Mouse (Mus musculus) liver, embryonic 12.5 days (tissue): ENCODE measurements at regions not wholly inside any gene's neighbourhood (a gene's known extent, or its start where the extent isn't known, plus 50 kb on each side); places are given as distances from the start of the nearest gene placed in this dataset.
"Not testable (repeated sequence)": the region's sequence is repeated elsewhere in the genome, so short reads cannot be mapped to it uniquely, and the experiment has no call there.

Source experiments
- ATAC-seq: fragments of 200-750 bp; cut with Nextera tagmentation; 2 replicates; pipeline ENCODE4 v1.8.0; 2017; ENCODE audit warnings: moderate number of reproducible peaks, mild to moderate bottlenecking, moderate library complexity
- H3K27ac ChIP-seq: fragments of 300-500 bp; sonication (generic); 2 replicates; pipeline ENCODE4 v1.5.1; 2016; ENCODE audit warnings: mild to moderate bottlenecking
- H3K27me3 ChIP-seq: fragments of 300-500 bp; sonication (generic); replicated peaks from 2 replicates; pipeline ENCODE4 v1.6.1; 2016; ENCODE audit warnings: mild to moderate bottlenecking, moderate library complexity
- H3K36me3 ChIP-seq: fragments of 300-500 bp; sonication (generic); 2 replicates; pipeline ENCODE4 v1.6.1; 2016; ENCODE audit warnings: mild to moderate bottlenecking, moderate library complexity
- H3K4me1 ChIP-seq: fragments of 300-500 bp; sonication (generic); 2 replicates; pipeline ENCODE4 v1.6.1; 2016
- H3K4me2 ChIP-seq: fragments of 300-500 bp; sonication (generic); 2 replicates; pipeline ENCODE4 v1.6.1; 2016; ENCODE audit warnings: mild to moderate bottlenecking, moderate library complexity
- H3K4me3 ChIP-seq: fragments of 300-500 bp; sonication (generic); 2 replicates; pipeline ENCODE4 v1.5.1; 2016; ENCODE audit warnings: mild to moderate bottlenecking, moderate library complexity
- H3K9ac ChIP-seq: fragments of 300-500 bp; sonication (generic); 2 replicates; pipeline ENCODE4 v1.6.1; 2016; ENCODE audit warnings: mild to moderate bottlenecking, moderate library complexity
- H3K9me3 ChIP-seq: fragments of 300-500 bp; sonication (generic); replicated peaks from 2 replicates; pipeline ENCODE4 v1.6.1; 2016; ENCODE audit warnings: mild to moderate bottlenecking, moderate library complexity
- WGBS: fragments of 180-500 bp; shearing (Covaris S2); methylation state at CpG from one replicate; pipeline ENCODE4 v1.1.7; 2016; ENCODE audit not compliant: insufficient replicate concordance; 5-methylcytosine and 5-hydroxymethylcytosine counted together

DNA sequence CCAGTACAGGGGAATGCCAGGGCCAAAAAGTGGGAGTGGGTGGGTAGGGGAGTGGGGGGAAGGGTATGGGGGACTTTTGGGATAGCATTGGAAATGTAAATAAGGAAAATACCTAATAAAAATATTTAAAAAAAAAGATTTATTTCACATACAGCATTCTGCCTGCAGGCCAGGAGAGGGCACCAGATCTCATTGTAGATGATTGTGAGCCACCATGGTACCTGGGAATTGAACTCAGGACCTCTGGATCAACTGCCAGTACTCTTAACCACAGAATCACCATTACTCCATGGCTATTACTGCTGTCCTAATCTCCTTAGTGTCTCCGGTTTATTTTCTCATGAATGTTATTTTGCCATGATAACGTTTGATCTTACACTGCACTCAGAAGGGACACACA, 132.1 kb upstream of the Gdi2 start:
- H3K4me1 ChIP-seq, H3K4me2 ChIP-seq, ATAC-seq, H3K9ac ChIP-seq, H3K27me3 ChIP-seq, H3K9me3 ChIP-seq, H3K4me3 ChIP-seq, H3K27ac ChIP-seq, H3K36me3 ChIP-seq: not testable (repeated sequence)
- 56% methylated on average over 2 of the region's 2 CpGs for WGBS

DNA sequence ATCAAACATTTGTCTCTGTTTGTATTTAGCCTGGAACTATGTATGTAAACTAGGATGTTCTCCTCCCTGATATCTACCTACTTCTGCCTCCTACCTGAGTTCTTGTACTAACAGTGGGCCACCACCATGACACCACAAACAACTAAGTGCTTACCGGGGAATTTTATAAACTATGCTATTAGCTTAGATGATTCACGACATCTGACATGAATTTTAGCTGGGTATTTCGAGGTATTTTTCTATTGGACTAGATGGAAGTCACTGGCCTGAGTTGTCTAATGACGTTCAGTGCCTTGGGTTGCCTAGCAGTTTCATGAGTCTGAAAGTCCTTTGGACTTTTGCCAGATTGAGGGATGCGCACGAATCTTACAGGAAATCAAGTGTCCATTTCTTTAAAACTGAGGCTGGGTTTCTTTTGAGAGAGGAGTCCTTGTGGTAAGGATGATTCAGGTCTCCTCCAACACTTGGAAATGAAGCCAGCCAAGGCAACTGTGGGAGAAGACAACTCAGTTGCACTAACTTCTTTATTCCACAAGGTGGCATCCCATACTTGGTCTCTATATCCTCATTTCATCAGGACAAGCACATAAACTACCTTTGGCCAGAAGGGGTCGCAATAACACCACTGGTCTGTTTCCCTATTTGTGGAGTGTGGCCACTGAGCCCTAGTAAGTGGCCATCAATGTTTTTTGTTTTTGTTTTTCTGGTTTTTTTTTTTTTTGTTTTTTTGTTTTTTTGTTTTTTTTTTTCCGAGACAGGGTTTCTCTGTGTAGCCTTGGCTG, 131.4 kb upstream of the Gdi2 start:
- not testable (repeated sequence) for H3K36me3 ChIP-seq, H3K4me2 ChIP-seq, H3K9me3 ChIP-seq, H3K4me3 ChIP-seq, H3K4me1 ChIP-seq, H3K9ac ChIP-seq, H3K27ac ChIP-seq, H3K27me3 ChIP-seq
- peak; percentile 81 for ATAC-seq
- WGBS = 28% methylated on average over 8 of the region's 8 CpGs

DNA sequence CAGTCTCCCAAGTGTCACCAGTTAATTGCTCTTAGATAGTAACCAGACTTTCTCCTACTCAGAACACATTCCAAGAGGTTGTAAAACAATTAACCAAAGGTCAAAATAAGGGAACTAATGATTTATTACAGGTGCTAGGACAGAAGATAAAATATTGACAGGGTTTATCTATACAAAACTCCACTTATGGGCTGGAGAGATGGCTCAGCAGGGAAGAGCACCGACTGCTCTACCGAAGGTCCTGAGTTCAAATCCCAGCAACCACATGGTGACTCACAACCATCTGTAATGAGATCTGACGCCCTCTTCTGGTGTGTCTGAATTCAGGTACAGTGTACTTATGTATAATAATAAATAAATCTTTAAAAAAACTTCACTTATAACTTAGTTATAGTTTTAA, 127.6 kb upstream of the Gdi2 start:
- 49% methylated on average over 3 of the region's 3 CpGs for WGBS
- H3K9ac ChIP-seq, ATAC-seq, H3K36me3 ChIP-seq, H3K9me3 ChIP-seq, H3K4me3 ChIP-seq, H3K27ac ChIP-seq, H3K27me3 ChIP-seq, H3K4me1 ChIP-seq, H3K4me2 ChIP-seq: not testable (repeated sequence)

DNA sequence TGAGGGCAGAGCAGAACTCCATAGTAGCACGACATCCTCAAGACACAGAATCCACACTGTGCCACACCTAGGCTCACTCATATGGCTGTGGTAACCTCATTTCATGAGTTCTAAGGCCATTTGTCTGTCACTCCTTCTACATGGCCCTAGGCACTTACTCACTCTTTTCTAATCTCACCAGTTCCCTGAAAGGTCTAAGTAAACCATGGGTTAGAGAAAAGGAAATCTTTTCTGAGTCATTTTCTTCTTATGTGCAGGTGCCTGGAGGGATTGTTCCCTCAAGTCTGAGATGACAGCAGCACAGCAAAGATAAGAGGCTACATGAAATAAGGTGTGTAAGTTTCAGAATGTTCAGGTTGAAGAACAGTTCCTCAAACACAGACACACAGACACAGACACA, 120.8 kb upstream of the Gdi2 start:
- H3K4me3 ChIP-seq = no peak overlapping the region
- H3K27me3 ChIP-seq = no peaks in the 10 kb centered on the region
- no peak overlapping the region for H3K27ac ChIP-seq
- no peak overlapping the region for H3K9ac ChIP-seq
- H3K4me2 ChIP-seq = no peak overlapping the region
- H3K36me3 ChIP-seq = no peaks in the 10 kb centered on the region
- ATAC-seq = no peak
- peaks cover 17% of the 10 kb centered on the region for H3K9me3 ChIP-seq
- no peaks in the 10 kb centered on the region for H3K4me1 ChIP-seq
- 43% methylated on average over 1 of the region's 1 CpGs for WGBS

DNA sequence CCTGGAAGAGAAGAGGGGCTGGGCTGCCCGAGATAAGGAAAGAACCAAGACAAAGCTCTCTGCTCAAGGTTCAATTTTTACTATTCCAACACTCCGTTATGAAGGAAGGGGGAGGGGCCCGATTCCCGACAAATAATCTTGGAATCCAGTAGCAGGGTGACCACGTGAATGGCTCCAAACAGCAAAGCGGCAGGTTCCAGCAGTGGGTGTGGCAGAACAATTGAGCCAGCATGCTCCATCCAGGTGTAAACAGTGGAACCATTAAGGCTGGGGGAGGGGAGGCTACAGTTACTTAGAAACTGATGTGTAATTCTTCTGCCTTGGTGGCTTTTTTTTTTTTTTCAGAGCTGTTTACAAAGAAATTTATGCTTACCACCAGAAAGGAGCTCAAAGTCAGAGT, 82.5 kb upstream of the Gdi2 start:
- not testable (repeated sequence) for H3K4me1 ChIP-seq, H3K27ac ChIP-seq, H3K36me3 ChIP-seq, ATAC-seq, H3K9me3 ChIP-seq, H3K9ac ChIP-seq, H3K4me3 ChIP-seq, H3K27me3 ChIP-seq, H3K4me2 ChIP-seq
- WGBS = 66% methylated on average over 6 of the region's 6 CpGs

DNA sequence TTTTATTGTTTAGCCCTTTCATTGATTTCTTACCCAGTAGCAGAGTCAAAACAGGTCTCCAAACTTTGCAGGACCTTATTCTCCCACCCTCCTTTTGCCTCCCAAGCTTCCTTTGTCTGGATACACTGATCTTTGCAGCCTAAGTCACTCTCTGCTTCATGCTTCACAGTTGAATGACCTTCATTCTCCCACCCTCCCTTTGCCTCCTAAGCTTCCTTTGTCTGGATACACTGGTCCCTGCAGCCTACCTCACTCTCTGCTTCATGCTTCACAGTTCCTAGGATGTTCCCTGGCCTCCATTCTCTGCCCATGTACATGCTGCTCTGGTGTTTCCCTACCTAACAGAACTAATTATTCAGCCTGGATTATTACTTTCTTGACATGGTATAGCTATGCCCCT, 61.0 kb upstream of the Gdi2 start:
- Histone ChIP-seq H3K27me3 (no peaks in the 10 kb centered on the region), H3K9ac (no peak overlapping the region), H3K4me3 (no peak overlapping the region), H3K27ac (no peak overlapping the region), H3K36me3 (no peaks in the 10 kb centered on the region), H3K4me1 (peaks cover 11% of the 10 kb centered on the region), H3K9me3 (no peaks in the 10 kb centered on the region), H3K4me2 (no peak overlapping the region)
- no peak for ATAC-seq

DNA sequence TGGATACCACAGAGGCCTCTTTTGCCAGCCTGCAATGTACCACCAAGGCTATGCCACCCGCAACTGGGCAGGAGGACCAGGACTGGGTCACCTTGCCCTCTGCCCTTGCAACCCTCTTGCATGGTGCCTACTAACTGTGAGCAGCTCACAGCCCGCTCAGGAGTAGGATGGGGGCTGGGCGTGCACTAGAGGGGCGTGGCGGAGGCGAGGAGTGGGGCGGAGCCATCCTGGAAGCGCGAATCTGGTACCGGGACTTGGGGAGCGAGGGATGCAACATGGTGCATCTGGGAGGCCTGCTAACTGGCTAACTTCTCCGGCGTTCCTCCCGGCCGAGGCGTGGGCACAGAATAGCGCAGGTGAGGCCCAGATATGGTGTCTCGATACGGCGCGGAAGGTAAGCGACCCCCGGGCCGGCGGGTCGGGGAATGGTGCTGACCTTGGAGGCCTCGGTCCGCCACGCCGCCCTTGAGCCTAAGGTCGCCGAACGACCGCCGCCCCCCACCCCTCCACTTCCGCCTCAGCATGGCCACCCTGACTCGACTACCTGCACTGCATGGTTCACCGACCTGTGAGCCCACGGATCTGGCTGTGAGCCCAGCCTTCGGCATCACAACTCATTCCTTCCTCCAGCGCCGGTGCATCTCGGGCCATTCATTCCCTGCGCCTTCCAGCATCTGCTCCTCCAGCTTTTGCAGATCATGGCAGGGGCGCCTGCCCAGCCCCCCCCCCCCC, 59.7 kb upstream of the Gdi2 start:
- 4% methylated on average over 44 of the region's 45 CpGs for WGBS
- H3K4me2 ChIP-seq = peak overlapping the region; percentile 88
- H3K9me3 ChIP-seq = no peaks in the 10 kb centered on the region
- no peaks in the 10 kb centered on the region for H3K36me3 ChIP-seq
- H3K9ac ChIP-seq = peak overlapping the region; percentile 44; the same call in 1 of the 2 replicates
- ATAC-seq = peak; percentile 97
- H3K27ac ChIP-seq = no peak overlapping the region
- H3K27me3 ChIP-seq = no peaks in the 10 kb centered on the region
- peak overlapping the region; percentile 61 for H3K4me3 ChIP-seq
- H3K4me1 ChIP-seq = peaks cover 11% of the 10 kb centered on the region
